In the genomic region with DNA sequence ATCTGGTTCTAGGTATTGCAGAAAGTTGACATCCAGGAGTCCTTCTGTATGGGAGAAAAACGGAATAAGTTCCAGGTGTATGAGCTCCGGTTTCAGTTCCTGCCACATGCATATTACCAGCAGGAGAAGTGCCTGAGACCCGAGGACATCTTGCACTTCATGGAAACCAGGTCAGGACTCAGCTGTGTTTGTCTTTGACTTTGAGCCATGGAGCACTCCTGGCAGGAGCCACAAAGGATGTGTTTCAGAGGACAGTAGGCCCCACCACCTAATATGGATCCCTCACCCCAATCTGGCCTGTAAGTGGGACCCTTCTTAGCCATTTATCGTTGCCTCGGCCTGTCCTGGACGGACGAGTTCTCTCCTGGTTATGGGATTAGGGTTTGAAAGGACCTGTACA, we compare ENCODE assay signal across 22 mouse cellular contexts.
"Had no signal": no experiment of that assay in that cellular context is flagged by ENCODE, and none has a peak within 500 bp of the region (broad histone marks: within the 10 kb centered on the region; RNA-seq: fewer than 3 reads in every experiment).

No protein-coding gene starts in this region.

- H3K27me3 ChIP-seq: limb, embryonic 12.5 days; limb, embryonic 15.5 days; midbrain, embryonic 12.5 days; midbrain, embryonic 15.5 days; neural tube, embryonic 12.5 days; neural tube, embryonic 15.5 days had no signal

- H3K4me1 ChIP-seq: limb, embryonic 12.5 days; limb, embryonic 15.5 days; midbrain, embryonic 12.5 days; midbrain, embryonic 15.5 days; neural tube, embryonic 12.5 days; neural tube, embryonic 15.5 days had no signal

- ATAC-seq: liver, postnatal 0 days; lung, postnatal 0 days; midbrain, embryonic 15.5 days had no signal

- H3K9ac ChIP-seq: limb, embryonic 12.5 days; limb, embryonic 15.5 days; liver, embryonic 14.5 days; liver, postnatal 0 days; lung, embryonic 14.5 days; midbrain, embryonic 12.5 days; midbrain, embryonic 15.5 days; neural tube, embryonic 12.5 days; neural tube, embryonic 15.5 days had no signal

- DNase-seq: kidney, postnatal 14 days; kidney, postnatal 4 days; left cerebral cortex, postnatal 4 days; liver, postnatal 0 days; lung, embryonic 14.5 days; right cerebral cortex, adult 18-20 months; right cerebral cortex, postnatal 14 days; right cerebral cortex, postnatal 4 days; thymus, adult 2 months; thymus, postnatal 14 days; thymus, postnatal 4 days had no signal

- H3K4me2 ChIP-seq: limb, embryonic 12.5 days; limb, embryonic 15.5 days; liver, embryonic 11.5 days; lung, embryonic 14.5 days; midbrain, embryonic 12.5 days; midbrain, embryonic 15.5 days; neural tube, embryonic 12.5 days; neural tube, embryonic 15.5 days had no signal

- H3K4me3 ChIP-seq: limb, embryonic 12.5 days; limb, embryonic 15.5 days; midbrain, embryonic 12.5 days; midbrain, embryonic 15.5 days; neural tube, embryonic 12.5 days; neural tube, embryonic 15.5 days had no signal

- H3K27ac ChIP-seq: limb, embryonic 12.5 days; limb, embryonic 15.5 days; liver, embryonic 14.5 days; macrophage; midbrain, embryonic 12.5 days; midbrain, embryonic 15.5 days; neural tube, embryonic 12.5 days; neural tube, embryonic 15.5 days; stomach, postnatal 0 days had no signal

- H3K9me3 ChIP-seq: limb, embryonic 12.5 days; limb, embryonic 15.5 days; midbrain, embryonic 12.5 days; midbrain, embryonic 15.5 days; neural tube, embryonic 12.5 days; neural tube, embryonic 15.5 days had no signal
